Mouse (Mus musculus) stomach, postnatal 0 days (tissue): ENCODE measurements around the gene Cygb.

Experiments used
- CTCF ChIP-seq: IDR thresholded peaks from 2 replicates; pipeline ENCODE4 v1.5.1; 2016; ENCODE audit warnings: antibody characterized with exemption, low read depth, mild to moderate bottlenecking, moderate library complexity
- EP300 ChIP-seq: optimal IDR thresholded peaks from 2 replicates; pipeline ENCODE3; 2016; ENCODE audit warnings: antibody characterized with exemption

GRCm38 (mm10) chr11:116680321-116681091 lies 26.4 kb upstream of the Cygb start:
- TF ChIP-seq CTCF, result no peak
- TF ChIP-seq EP300, result no peak
